Mouse (Mus musculus): Measurements from ENCODE around the gene Sh3bp2.

DNA sequence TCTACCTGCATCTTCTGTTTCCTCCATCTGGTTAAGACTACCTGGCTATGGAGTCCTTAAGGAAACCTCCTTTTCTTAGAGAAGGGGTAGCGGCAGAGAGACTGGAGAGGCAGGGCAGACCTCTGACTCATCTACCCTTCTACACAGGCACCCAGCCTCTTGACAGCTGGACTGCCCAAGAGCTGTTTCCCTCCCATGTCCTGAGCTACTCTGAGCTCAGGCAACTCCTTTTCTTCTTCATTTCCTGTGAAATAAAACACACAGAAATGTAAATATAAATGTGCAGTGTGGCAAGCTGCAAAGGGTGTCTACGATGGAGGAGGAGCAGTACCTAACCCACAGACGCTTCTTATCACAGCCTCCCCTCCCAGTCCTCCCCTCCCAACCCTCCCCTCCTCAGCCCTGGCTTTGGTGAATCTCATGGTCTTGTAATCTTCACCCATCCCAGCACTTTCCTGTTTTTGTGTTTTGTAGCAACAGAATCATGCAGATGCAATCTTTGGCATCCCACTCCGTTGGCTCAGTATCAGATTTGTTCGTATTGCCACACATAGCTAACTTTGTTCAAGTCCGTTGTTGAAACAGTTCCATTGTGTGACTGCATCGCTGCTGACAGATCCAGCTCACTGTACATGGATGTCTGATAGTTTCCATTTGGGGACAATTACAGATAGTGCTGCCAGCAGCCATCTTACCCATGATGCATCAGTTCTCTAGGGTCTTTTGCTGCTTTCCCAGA is 40.1 kb downstream of the Sh3bp2 start:
- TF ChIP-seq CTCF (IDR thresholded peaks at IDR 0.05; ENCODE audit: extremely low read depth, insufficient read depth, low read length), result no peak
- TF ChIP-seq POLR2A (IDR thresholded peaks at IDR 0.05; ENCODE audit: extremely low read depth, insufficient read depth, low read length), result no peak
